Mouse (Mus musculus) kidney, adult 8-10 months (tissue): ENCODE data around the gene Rfpl4b.
"Not testable (repeated sequence)": the region's sequence is repeated elsewhere in the genome, so short reads cannot be mapped to it uniquely, and the experiment has no call there.

Source experiments
- DNase-seq, 2 experiments: peaks; one replicate each; pipeline ENCODE4 v3.0.0; 2022

Gene Rfpl4b

DNA sequence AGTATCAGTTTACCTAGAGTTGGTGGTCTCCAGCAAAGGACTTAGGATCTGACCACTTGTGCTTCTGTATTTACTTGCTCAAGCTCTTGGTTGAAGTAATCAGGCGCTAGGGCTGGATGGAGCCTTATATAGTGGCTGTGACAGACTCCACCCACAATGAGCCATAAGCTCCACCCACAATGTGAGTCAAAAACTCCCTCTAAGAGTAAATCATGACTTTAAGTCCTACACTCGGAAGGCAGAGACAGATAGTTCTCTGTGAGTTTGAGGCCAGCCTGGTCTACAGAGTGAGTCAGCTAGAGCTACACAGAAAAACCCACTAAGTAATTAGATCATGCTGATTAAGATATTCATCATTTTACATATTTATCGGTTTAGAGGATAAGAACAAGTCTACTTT lies at the start of gene Rfpl4b:
Gene Rfpl4b, minus strand, starts transcription at position 101 of the 400 bp plus-strand sequence.
- DNase-seq, result no peak

DNA sequence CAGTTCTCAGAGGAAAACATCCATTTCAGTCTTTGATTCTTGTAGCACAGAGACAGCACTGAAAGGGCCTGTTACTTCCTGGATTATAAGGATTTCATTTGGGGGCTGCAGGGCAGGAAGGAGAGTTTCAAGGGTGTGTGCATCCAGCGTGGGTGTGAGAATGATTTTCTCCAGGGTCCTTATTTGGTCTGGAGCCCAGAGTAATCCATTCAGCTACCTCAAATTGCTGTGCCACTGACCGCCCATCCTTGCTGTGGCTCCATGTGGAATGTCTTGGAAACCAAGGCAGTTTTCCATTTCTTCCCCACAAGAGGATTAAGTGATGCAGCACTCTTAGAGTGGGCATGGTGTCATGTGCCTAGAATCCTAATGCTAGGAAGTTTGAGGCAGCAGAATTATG lies 33.6 kb upstream of the Rfpl4b start:
- no peak for DNase-seq

DNA sequence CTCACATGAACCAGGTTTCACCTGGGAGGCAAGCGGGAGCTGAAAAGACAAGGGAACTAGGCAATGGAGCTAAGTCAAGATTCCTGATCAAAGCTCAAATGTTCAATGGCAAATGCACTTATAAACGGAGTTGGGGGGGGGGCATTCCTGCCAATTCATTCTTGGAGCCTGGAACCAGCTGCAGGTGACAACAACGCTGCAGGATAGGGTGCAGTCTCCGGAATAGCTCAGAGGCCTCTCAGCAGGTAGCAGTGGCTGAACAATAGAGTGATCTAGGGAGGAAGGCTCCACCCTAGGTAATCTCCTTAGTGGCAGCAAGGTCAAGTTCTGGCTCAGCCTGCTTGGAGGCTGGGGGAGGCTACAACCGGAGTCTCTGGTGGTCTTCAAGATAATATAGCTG lies 28.4 kb upstream of the Rfpl4b start:
- not testable (repeated sequence) for DNase-seq

DNA sequence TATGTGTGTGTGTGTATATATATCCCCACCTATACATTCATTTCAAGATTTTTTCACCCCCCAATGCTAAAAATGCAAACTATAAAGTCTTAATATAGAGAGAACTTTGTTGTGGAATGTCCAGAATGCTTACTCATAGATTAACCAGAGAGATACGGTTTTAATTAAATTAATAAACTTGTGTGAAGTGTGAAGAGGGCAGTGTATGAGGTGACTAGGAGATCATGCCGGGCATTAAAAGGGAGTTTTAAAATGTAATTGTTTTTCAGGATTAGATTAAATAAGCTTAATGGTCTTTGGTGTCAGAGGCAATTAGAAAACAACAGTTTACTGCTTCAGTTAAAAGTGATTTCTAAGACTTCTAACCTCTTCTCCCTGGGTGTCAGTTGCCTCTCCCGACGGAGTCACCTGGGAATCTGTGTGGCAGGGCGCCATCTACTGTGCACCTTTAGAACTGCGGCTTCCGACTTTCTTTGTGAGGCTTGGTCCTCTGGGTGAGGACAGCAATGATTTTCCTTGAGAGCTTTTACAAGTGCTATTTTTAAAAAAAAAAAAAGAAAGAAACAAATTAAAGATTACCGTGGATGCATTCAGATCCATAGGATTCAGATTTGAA lies 27.4 kb upstream of the Rfpl4b start:
- DNase-seq, result peak; percentile 7 to 58

DNA sequence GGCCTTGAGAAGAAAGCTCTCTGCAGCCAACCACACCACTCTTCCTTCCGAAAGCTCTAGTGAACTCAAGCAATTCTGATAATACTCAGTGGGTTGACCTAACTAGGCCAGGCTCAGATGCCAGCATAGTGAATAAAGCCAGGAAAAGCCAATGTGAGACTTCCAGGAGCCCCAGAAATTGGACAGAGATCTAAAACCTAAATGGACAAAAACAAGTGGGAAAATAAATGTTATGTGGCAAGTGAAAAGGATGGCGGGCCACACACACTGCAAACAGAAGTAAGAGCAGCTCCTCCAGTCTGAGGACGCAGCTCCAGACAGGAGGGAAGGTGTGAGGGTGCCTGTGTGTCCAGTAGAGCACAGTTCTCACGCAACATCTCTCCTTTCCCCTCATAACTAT lies 26.7 kb upstream of the Rfpl4b start:
- DNase-seq, result no peak

DNA sequence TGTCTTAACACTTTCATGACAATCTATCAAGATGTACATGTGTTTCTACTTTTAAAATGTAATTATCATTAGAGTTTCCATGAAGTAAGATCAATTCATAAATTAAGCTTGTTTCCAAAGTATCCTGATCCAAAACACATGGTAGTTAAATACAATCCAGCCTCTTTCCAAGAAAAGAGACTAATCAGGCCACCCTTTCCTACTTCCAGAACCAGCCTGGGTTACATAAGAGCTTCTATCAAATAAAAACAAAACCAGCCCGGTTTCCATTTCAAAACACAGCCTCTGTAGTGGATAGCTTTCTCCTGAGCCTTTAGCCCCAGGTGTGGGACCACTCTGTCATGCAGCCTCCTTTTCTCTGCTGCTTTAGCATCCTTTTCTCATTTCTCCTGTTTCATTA lies 2.2 kb upstream of the Rfpl4b start:
- no peak for DNase-seq

DNA sequence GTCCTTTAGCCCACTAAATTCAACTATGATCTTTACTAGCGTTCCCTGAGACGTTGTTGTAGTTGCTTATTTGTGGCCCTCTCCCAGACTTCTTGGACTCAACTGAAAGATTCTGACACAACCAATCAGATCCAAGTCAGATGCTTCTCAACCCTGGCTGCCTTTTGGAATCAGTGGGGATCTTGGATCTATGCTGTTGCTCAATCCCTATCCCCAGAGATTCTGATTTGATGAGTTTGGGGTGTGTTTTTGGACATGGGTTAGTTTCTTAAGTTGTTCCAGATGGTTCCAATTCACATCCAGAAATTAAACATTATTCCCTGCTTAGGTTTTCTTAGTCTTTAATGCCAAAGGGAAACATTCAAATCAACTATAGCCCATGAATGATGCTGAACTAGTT lies 15.5 kb downstream of the Rfpl4b start:
- DNase-seq, result no peak

DNA sequence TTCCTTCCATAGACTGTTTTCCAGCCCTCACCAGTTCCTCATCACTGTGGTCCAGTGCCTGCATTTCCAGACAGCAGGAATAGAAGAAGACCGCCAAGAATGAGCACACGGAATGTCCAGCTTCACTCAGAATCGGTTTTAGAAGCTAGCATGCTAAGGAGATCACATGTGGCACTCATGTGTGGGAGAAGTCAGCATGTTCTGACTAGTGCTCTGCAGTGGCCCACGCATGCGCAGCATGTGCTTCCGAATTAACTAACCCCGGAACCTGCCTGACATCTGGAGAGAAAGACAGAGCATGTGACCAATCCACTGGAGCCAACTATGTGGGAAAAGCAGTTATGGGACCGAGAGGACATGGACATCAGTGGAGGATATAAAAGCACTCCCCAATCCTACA lies 17.5 kb downstream of the Rfpl4b start:
- DNase-seq, result no peak

DNA sequence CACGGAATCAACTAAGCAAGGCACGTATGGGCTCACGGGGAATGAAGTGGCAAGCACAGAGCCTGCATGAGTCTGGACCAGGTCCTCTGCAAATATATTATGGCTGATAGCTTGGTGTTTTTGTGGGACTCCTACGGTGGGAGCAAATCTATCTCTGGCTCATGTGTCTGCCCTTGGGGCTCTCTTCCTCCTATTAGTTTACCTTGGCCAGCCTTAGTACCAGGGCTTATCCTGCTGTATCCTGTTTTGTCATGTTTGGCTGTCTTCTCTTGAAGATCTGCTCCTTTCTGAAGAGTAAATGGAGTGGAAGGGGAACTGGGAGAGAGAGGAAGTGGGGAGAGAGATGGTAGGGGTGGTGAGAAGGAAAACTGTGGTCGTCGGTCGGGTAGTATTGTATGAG lies 18.3 kb downstream of the Rfpl4b start:
- no peak for DNase-seq

DNA sequence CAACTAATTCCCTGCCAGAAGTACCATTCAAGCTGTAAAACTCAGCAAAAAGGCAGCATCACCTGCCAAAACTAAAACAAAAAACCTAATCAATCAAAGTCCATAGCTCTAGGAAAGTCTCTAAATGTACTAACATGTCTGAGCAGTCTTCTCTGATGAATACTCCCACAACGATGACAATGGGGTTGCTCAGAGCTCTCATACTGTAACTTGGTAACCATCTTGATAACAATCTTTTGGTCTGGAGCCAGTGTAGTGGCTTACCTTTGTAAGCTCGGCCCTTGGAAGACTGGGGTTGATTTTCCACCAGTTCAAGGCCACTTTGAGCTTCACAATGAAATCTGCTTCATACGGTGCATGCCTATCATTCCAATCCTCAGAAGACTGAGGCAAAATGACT lies 33.0 kb downstream of the Rfpl4b start:
- DNase-seq, result no peak
